Mouse (Mus musculus): Measurements from ENCODE around the gene Fmc1. TPM values are rescaled to one million over a fixed set of nuclear protein-coding genes. Genes with fewer than 3 reads are reported as not detected.
"Not testable (repeated sequence)": the region's sequence is repeated elsewhere in the genome, so short reads cannot be mapped to it uniquely, and the experiment has no call there.

Fmc1 gene
- polyA plus RNA-seq, 1 experiment from 2014 or later, result 96.9 TPM

DNA sequence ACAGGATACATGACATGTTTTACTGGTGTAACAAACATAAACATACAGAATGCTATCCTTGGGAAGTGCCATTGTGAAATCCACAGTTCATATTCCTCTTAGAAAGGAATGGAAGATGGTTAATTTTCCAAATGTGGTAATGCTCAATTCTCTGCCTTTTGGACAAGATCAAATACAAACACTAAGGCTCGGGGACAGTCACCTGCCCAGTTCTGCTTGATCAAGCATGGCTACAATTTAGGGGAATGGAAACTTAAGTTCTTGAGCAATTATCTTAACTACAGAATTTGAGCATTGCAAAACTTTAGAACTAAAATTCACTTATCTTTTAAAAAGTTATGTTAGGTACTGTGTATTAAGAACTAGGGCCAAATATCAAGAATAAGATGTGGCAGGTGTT is 2.5 kb downstream of the Fmc1 start:
- 90% methylated on average over 1 of the region's 1 CpGs for WGBS
- H3K4me1 ChIP-seq, result peaks cover 10% of the 10 kb centered on the region; the same call in 1 of the 2 replicates
- no peaks in the 10 kb centered on the region for H3K27me3 ChIP-seq
- H3K4me3 ChIP-seq, result peak overlapping the region; percentile 78
- peaks cover 14% of the 10 kb centered on the region; the same call in 1 of the 2 replicates for H3K36me3 ChIP-seq
- no peaks in the 10 kb centered on the region for H3K9me3 ChIP-seq
- no peak overlapping the region for H3K27ac ChIP-seq
- peak overlapping the region; percentile 61 for H3K4me2 ChIP-seq (replicated peaks)
- H3K9ac ChIP-seq, result no peak overlapping the region
- ATAC-seq (ENCODE audit: low FRiP score, low read depth), result no peak

DNA sequence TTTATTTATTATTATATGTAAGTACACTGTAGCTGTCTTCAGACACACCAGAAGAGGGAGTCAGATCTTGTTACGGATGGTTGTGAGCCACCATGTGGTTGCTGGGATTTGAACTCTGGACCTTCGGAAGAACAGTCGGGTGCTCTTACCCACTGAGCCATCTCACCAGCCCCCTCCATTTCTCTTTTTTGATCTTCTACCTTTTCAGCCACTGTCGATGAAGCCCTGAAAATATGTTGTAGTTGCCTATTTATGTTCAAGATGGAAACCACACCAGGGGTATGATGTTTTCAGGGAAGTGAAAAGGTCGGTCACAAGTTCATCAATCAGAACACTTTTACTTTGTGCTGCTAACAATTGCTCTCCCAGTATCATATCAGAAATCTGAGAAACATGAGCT is 10.8 kb downstream of the Fmc1 start:
- WGBS, result 90% methylated on average over 4 of the region's 5 CpGs
- H3K36me3 ChIP-seq, result peaks cover 12% of the 10 kb centered on the region; the same call in 1 of the 2 replicates
- H3K4me3 ChIP-seq; H3K27ac ChIP-seq; H3K4me2 ChIP-seq (replicated peaks); ATAC-seq (ENCODE audit: low FRiP score, low read depth); H3K4me1 ChIP-seq; H3K9ac ChIP-seq; H3K27me3 ChIP-seq; H3K9me3 ChIP-seq: not testable (repeated sequence)

DNA sequence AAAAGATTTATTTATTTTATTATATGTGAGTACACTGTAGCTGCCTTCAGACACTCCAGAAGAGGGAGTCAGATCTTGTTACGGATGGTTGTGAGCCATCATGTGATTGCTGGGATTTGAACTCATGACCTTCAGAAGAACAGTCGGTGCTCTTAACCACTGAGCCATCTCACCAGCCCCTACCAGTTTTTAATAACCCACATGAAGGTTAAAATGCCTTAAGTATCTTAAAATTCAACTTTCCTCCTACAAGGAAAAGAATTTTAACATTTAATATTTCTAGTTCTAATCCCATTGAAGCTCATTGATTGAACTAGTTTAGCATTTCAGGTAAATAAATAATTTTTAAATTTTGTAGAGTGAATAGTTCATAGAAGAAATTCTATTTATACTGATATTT is 13.7 kb downstream of the Fmc1 start:
- H3K36me3 ChIP-seq; H3K9me3 ChIP-seq; H3K27me3 ChIP-seq; H3K4me2 ChIP-seq (replicated peaks); ATAC-seq (ENCODE audit: low FRiP score, low read depth); H3K27ac ChIP-seq; H3K9ac ChIP-seq; H3K4me3 ChIP-seq; H3K4me1 ChIP-seq: not testable (repeated sequence)
- 89% methylated on average over 2 of the region's 2 CpGs for WGBS

DNA sequence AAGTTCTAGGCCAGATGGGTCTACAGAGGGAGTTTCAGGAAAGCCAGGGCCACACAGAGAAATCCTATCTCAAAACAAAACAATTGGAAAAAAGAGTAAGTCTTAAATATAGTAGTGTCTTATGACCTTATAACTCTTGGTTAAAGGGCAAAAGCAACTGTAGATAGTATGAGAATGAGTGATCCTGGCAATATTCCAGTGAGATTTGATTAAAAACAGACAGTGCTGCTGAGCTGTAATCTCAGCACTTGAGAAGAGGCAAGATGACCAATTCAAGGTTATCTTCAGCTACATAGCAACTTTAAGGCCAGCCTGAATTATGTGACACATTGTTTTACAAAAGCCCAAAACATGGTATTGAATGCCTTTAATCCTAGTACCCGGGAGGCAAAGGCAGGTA is 14.4 kb downstream of the Fmc1 start:
- H3K4me3 ChIP-seq, result no peak overlapping the region
- H3K36me3 ChIP-seq, result no peaks in the 10 kb centered on the region
- no peak for ATAC-seq (ENCODE audit: low FRiP score, low read depth)
- H3K27me3 ChIP-seq, result no peaks in the 10 kb centered on the region
- no peak overlapping the region for H3K9ac ChIP-seq
- no peaks in the 10 kb centered on the region for H3K9me3 ChIP-seq
- 74% methylated on average over 1 of the region's 1 CpGs for WGBS
- H3K4me2 ChIP-seq (replicated peaks), result no peak overlapping the region
- peaks cover 6% of the 10 kb centered on the region; the same call in 1 of the 2 replicates for H3K4me1 ChIP-seq
- H3K27ac ChIP-seq, result no peak overlapping the region

DNA sequence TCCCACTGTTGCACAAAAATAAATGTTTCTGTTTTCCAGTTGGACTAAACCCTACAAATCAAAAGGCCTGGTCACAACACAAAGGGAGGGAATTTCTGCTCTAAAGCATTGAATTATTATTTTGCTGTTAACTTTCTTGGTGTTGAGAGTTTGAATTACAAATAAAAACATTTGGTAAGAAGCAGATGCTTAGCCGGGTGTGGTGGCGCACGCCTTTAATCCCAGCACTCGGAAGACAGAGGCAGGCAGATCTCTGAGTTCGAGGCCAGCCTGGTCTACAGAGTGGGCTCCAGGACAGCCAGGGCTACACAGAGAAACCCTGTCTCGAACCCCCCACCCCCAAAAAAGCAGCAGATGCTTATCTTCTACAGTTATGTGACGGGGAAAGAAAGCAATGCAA is 15.3 kb downstream of the Fmc1 start:
- not testable (repeated sequence) for H3K9ac ChIP-seq; H3K27ac ChIP-seq; ATAC-seq (ENCODE audit: low FRiP score, low read depth); H3K4me1 ChIP-seq; H3K27me3 ChIP-seq; H3K9me3 ChIP-seq; H3K4me3 ChIP-seq; H3K4me2 ChIP-seq (replicated peaks); H3K36me3 ChIP-seq
- WGBS, result 93% methylated on average over 7 of the region's 7 CpGs

DNA sequence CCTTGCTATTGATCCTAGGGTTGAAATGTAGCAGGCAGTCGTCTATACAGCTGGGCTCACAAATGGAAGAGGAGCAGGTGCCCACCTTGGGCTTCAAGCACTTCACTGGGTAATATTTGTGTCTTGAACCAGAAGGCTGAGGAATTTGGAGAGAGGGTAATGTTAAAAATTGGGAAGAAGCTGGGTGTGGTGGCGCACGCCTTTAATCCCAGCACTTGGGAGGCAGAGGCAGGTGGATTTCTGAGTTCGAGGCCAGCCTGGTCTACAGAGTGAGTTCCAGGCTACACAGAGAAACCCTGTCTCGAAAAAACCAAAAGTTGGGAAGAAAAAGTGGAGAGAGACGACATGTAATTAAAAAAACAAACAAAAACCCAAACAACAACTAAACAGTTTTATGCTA is 16.5 kb downstream of the Fmc1 start:
- peak overlapping the region; percentile 68 for H3K4me2 ChIP-seq (replicated peaks)
- not testable (repeated sequence) for H3K36me3 ChIP-seq; H3K27me3 ChIP-seq; ATAC-seq (ENCODE audit: low FRiP score, low read depth); H3K9me3 ChIP-seq
- peak overlapping the region; percentile 86; the same call in 1 of the 2 replicates for H3K9ac ChIP-seq
- peak overlapping the region; percentile 62 for H3K4me3 ChIP-seq
- 80% methylated on average over 6 of the region's 6 CpGs for WGBS
- H3K4me1 ChIP-seq, result peaks cover 19% of the 10 kb centered on the region
- H3K27ac ChIP-seq, result 0 out of 2 replicates have a peak overlapping the region, but pooled peaks have one; percentile 98

DNA sequence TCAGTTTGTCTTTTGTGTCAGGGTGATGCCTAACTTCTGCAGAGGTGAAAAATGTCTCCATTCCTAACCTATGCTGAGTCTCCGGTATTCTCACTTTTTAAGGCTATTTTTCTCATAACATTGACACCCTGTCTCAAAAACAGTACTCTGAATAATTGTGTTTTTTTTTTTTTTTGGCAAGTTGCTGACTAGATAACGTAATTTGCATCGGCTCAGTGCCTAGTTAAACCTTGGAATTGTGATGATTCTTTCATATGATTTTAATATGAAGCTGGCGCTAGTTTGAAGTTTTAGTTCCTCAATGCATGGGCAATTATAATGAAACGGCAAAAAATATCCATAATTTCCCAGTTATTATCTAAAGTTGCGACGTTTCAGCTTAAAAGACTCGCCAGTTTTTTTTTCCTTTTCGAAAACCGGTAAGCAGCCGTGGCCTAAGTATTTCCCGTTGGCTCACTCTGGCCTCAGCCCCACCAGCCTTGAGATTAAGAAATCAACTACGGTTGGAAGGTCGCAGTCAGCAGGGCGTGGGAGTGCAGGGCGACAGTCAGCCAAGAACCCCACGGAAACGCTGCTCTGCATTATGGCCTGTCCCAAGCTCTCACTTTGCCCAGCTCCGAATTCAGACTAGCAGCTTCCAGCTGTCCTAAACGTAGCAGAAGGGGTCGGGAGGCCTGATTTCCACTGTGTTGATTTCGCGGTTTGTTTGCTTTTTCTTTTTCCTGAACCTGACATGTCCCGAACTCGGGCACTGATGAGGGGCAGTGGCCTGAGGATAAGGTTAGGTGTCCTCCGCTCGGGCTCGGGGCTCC is 17.2 kb downstream of the Fmc1 start:
- Histone ChIP-seq H3K27ac (peak overlapping the region; percentile 98), H3K4me2 (replicated peaks) (peak overlapping the region; percentile 68), H3K9ac (peak overlapping the region; percentile 86), H3K9me3 (no peaks in the 10 kb centered on the region), H3K4me3 (peak overlapping the region; percentile 62), H3K27me3 (no peaks in the 10 kb centered on the region), H3K36me3 (peaks cover under 1% of the 10 kb centered on the region; the same call in 1 of the 2 replicates), H3K4me1 (peaks cover 21% of the 10 kb centered on the region)
- peak; percentile 3 for ATAC-seq (ENCODE audit: low FRiP score, low read depth)
- WGBS, result 8% methylated on average over 28 of the region's 28 CpGs

DNA sequence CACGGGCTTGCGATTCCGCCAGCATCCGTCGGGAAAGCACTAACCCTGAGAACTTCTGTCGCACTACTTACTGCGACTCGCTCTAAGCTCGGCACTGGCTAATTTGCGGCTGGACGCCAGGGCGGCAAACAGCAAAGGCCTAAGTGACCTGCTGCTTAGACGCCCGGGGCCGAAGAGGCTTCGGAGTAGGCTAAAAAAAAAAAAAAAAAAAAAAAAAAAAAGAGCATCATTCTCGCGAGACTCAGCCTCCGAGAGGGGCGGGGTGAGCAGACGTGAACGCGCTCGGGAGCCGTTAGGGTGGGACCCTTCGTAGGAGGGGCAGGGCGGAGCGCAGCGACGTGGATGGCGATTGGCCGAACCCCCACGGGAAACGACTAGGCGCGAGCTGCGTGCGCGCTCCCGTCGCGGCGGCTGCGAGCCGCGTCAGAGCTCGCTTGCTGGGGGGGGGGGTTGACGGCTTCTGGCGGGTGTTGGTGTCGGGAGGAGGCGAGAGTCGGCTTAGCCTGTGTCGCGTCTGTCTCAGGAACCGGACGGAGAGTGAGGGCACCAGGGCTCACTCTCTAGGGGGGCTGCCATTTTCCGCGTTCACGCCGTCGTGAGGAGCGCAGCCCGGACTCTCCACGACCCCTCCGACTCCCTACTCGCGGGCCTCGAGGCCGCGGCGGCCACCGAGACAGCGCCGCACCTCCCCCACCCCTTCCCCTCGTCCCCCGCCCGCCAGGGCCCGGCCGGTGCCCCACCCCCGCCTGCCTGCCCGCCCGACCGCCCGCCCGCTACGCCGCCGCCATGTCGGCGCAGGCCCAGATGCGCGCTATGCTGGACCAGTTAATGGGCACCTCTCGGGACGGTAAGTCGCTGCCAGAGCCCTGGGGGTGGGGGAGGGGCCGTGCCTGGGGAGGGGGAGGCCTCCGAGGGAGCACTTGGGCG is 18.0 kb downstream of the Fmc1 start, which contains the start of gene Luc7l2:
TSS of gene Luc7l2 (plus strand) at position 273 of the 927 bp plus-strand sequence.
- peaks cover 5% of the 10 kb centered on the region for H3K36me3 ChIP-seq
- peak within 1 kb of the TSS; percentile 98 for H3K27ac ChIP-seq
- H3K27me3 ChIP-seq, result no peaks in the 10 kb centered on the region
- H3K4me3 ChIP-seq, result peak within 1 kb of the TSS; percentile 62
- peak; percentile 88 for ATAC-seq (ENCODE audit: low FRiP score, low read depth)
- H3K9me3 ChIP-seq, result no peaks in the 10 kb centered on the region
- H3K4me1 ChIP-seq, result peaks cover 23% of the 10 kb centered on the region
- under 1% methylated on average over 98 of the region's 98 CpGs for WGBS
- H3K9ac ChIP-seq, result peak within 1 kb of the TSS; percentile 89
- peak within 1 kb of the TSS; percentile 68 for H3K4me2 ChIP-seq (replicated peaks)

DNA sequence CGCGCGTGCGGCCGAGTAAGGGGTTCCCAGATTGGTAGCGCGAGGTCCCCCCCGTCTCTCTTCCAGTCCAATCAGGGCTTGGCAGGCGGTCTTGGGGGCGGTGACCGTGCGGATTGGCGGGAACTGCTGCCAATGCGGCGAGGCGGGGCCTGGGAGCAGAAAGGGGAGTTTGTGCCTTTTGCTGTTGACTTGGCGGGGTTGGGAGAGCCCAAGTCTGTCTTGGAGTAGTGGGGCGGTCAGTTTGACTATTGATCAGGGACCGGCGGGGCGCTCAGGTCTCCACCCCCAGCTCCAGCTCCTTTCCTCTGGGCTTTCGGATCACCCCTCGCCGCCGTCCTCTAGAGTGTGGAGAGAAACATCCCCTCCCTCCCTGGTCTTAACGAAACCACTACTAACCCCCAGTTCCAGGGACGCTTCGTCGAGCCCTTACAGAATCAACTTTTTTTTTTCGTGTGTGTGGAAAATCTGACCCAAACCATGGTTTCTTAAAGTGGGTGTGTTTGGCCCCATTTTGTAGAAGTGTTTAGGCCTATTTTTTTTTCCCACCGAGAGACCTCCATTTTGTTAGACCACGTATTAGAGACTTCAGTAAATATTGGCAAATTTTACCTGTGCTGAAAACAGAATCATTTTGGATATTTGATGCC is 18.8 kb downstream of the Fmc1 start:
- Histone ChIP-seq H3K4me1 (peaks cover 23% of the 10 kb centered on the region), H3K4me3 (peak overlapping the region; percentile 62), H3K27ac (peak overlapping the region; percentile 98), H3K9ac (peak overlapping the region; percentile 89), H3K9me3 (no peaks in the 10 kb centered on the region), H3K4me2 (replicated peaks) (peak overlapping the region; percentile 57), H3K27me3 (no peaks in the 10 kb centered on the region), H3K36me3 (peaks cover 5% of the 10 kb centered on the region)
- 0% methylated on average over 32 of the region's 32 CpGs for WGBS
- ATAC-seq (ENCODE audit: low FRiP score, low read depth), result peak; percentile 94

DNA sequence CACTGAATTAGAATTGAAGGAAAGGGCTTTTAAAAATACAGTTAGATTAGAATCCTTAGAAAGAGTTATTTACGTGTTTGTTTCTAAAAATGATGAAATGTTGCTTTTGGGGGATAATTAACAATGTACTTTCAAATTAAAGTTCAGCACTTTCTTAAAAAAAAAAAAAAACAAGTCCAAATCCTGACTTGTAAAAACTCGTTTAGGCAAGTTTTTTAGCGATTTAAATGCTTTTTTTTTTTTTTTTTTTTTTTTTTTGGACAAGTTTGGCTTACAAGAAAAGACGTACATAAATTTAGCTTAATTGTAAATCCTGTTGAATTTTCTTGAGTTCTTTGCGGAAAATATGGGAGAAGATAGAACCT is 19.3 kb downstream of the Fmc1 start:
- Histone ChIP-seq H3K36me3 (peaks cover 8% of the 10 kb centered on the region), H3K27me3 (no peaks in the 10 kb centered on the region), H3K9ac (peak overlapping the region; percentile 89; the same call in 1 of the 2 replicates), H3K9me3 (no peaks in the 10 kb centered on the region), H3K27ac (peak overlapping the region; percentile 98; the same call in 1 of the 2 replicates), H3K4me2 (replicated peaks) (peak overlapping the region; percentile 57), H3K4me3 (peak overlapping the region; percentile 62), H3K4me1 (peaks cover 23% of the 10 kb centered on the region)
- no peak for ATAC-seq (ENCODE audit: low FRiP score, low read depth)
- 21% methylated on average over 5 of the region's 5 CpGs for WGBS

DNA sequence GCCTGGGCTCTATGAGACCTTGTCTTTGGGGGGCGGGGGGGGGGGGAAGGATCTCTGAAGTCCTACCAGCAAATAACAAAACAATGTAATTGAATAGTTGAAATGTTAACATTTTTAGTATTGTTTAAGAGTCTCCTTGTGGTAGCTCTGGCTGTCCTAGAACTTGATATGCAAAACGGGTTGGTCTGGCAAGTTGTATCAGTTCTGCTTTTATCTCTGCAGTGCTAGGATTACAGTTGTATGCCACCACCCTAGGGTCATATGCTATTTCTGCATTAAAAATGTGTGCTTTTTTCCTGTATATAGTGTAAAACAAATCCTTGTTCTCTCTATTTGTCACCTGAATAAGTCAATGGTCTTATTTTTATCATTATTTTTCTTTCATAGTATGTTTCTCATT is 42.8 kb downstream of the Fmc1 start:
- Histone ChIP-seq H3K4me2 (replicated peaks) (no peak overlapping the region), H3K9me3 (no peaks in the 10 kb centered on the region), H3K36me3 (peaks cover 59% of the 10 kb centered on the region), H3K27ac (no peak overlapping the region), H3K9ac (no peak overlapping the region), H3K4me3 (no peak overlapping the region), H3K4me1 (no peaks in the 10 kb centered on the region), H3K27me3 (no peaks in the 10 kb centered on the region)
- ATAC-seq (ENCODE audit: low FRiP score, low read depth), result no peak
- 86% methylated on average over 2 of the region's 2 CpGs for WGBS
